Mouse (Mus musculus): ENCODE data around the gene Trim9.

DNA sequence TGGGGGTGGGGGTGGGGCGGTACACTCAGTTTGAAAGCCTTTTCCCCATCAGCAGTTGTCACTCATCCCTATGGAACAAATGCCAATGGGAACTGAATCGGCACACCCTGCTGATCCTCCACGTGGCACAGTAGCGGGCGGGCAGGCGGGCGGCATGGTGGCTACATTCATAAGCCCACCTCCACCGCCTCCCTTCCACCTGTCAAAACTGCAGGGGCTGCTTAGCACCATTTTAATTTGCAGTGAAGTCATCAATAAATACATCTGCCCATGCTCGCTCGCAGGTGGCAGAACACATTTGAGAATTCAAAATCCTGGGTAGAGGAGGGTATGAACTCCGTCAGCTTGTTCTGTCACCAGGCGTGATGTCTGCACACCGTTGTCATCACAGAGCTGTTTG is 12.0 kb upstream of the Trim9 start:
- TF ChIP-seq POLR2A (IDR thresholded peaks at IDR 0.05; ENCODE audit: extremely low read depth, insufficient read depth, low read length) (no peak), CTCF (IDR thresholded peaks at IDR 0.05; ENCODE audit: extremely low read depth, insufficient read depth, low read length) (no peak)
